Mouse (Mus musculus) embryo, embryonic 10.5 days (tissue): ENCODE results near the gene Tnnt3.

Source experiments
- DNase-seq: peaks from one replicate; pipeline ENCODE4 v3.0.0-alpha.2; 2015; ENCODE audit warnings: low spot score

Tnnt3 gene

GRCm38 (mm10) chr7:142476795-142477452 lies 21.7 kb upstream of the Tnnt3 start:
- DNase-seq, result no peak

GRCm38 (mm10) chr7:142478001-142478400 lies 20.6 kb upstream of the Tnnt3 start:
- no peak for DNase-seq

GRCm38 (mm10) chr7:142478574-142478973 lies 20.1 kb upstream of the Tnnt3 start:
- DNase-seq, result no peak

- no peak for DNase-seq
Observed at GRCm38 (mm10) chr7:142479307-142479706, 19.3 kb upstream of the Tnnt3 start.

- DNase-seq, result no peak
Observed at GRCm38 (mm10) chr7:142479886-142480285, 18.8 kb upstream of the Tnnt3 start.

GRCm38 (mm10) chr7:142480661-142481060 lies 18.0 kb upstream of the Tnnt3 start:
- no peak for DNase-seq

- peak; percentile 88 for DNase-seq
Observed at GRCm38 (mm10) chr7:142481186-142481567, 17.5 kb upstream of the Tnnt3 start.

- DNase-seq, result peak; percentile 76
Observed at GRCm38 (mm10) chr7:142481568-142482255, 16.9 kb upstream of the Tnnt3 start.

- DNase-seq, result peak; percentile 62
Observed at GRCm38 (mm10) chr7:142482256-142482609, 16.4 kb upstream of the Tnnt3 start.

- DNase-seq, result peak; percentile 57
Observed at GRCm38 (mm10) chr7:142483136-142483535, 15.5 kb upstream of the Tnnt3 start.

- DNase-seq, result no peak
Observed at GRCm38 (mm10) chr7:142484780-142485179, 13.9 kb upstream of the Tnnt3 start.

GRCm38 (mm10) chr7:142486751-142487162 lies 11.9 kb upstream of the Tnnt3 start:
- DNase-seq, result no peak

GRCm38 (mm10) chr7:142487341-142487859 lies 11.2 kb upstream of the Tnnt3 start:
- peak; percentile 88 for DNase-seq

GRCm38 (mm10) chr7:142488053-142488452 lies 10.6 kb upstream of the Tnnt3 start:
- DNase-seq, result no peak

- DNase-seq, result peak; percentile 56
Observed at GRCm38 (mm10) chr7:142493535-142493934, 5.1 kb upstream of the Tnnt3 start.

GRCm38 (mm10) chr7:142496158-142496557 lies 2.5 kb upstream of the Tnnt3 start:
- no peak for DNase-seq

- no peak for DNase-seq
Observed at GRCm38 (mm10) chr7:142496800-142497199, 1.8 kb upstream of the Tnnt3 start.

GRCm38 (mm10) chr7:142497775-142498174 lies 861 bp upstream of the Tnnt3 start:
- DNase-seq, result no peak

GRCm38 (mm10) chr7:142499010-142499721 lies 530 bp downstream of the Tnnt3 start:
- no peak for DNase-seq

- no peak for DNase-seq
Observed at GRCm38 (mm10) chr7:142500032-142500431, 1.4 kb downstream of the Tnnt3 start.

- DNase-seq, result no peak
Observed at GRCm38 (mm10) chr7:142503206-142503605, 4.6 kb downstream of the Tnnt3 start.

- peak; percentile 72 for DNase-seq
Observed at GRCm38 (mm10) chr7:142505942-142506341, 7.3 kb downstream of the Tnnt3 start.

GRCm38 (mm10) chr7:142506501-142506900 lies 7.9 kb downstream of the Tnnt3 start:
- DNase-seq, result no peak
